Mouse (Mus musculus): ENCODE measurements at regions not wholly inside any gene's neighbourhood (a gene's known extent, or its start where the extent isn't known, plus 50 kb on each side); places are given as distances from the start of the nearest gene placed in this dataset.
"Not testable (repeated sequence)": the region's sequence is repeated elsewhere in the genome, so short reads cannot be mapped to it uniquely, and the experiment has no call there.

DNA sequence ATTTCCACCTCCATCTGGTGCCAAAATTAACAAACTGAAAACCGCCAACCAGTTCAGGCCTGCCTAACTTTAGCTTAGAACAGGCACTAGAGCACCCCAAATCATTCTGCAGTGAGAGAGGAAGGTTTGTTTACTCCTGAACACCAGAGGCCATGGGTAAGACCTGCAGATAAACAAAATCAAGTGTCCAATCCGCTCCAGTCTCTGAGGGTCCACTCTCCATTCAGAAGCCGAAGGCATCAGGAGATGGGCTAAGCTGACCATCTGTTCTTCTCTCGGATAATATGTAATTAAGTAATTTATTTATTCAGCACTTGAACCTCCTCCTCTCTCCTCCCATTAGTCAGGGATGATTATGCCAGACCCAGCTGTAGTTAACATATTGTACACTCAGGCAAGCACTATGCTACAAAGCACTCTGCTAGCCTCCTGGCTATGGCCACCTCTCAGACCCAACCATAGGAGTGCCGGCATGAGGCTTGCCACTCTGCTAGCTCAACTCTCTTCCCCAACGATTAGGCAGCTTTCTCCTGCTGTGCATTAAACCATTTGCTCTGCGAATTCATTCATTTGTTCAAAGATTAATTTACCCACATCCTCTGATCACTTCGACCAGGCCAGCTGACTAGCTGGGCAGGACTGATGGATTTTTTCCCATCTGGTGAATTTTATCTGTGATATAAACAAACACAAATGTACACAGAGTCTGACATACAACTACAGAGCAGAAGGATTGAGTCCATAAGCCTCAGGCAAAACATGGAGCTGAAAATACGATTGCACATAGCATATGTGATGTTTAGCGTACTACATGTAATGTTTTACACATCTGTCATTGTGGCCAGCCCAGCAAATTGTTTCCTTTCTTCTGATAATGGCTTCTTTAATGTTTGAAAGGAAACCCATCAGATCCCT, 184.4 kb downstream of the Mat2b start:
- DNase-seq: no peak

DNA sequence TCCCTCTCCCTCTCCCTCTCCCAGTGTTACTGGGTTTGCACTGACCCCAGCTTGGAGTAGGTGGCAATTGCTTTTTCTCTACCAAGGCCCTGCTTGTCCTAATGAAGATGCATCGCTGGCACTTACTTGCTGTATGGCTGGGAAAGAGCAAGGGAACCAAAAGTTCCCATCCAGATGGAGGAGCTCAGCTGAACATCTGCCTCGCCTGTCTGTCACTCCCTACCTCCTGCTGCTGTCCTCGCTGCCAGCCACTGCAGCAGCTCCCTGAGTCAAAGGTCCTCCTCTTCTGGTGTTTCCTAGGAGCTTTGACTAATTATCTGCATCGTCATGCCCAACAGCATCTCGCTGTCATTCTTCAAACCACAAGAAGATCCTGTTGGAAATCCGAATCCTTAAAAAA, 203.4 kb downstream of the Mat2b start:
- DNase-seq: no peak

- DNase-seq: not testable (repeated sequence)
These were observed 216.8 kb downstream of the Mat2b start for GRCm38 (mm10) chr11:40478171-40478570.

DNA sequence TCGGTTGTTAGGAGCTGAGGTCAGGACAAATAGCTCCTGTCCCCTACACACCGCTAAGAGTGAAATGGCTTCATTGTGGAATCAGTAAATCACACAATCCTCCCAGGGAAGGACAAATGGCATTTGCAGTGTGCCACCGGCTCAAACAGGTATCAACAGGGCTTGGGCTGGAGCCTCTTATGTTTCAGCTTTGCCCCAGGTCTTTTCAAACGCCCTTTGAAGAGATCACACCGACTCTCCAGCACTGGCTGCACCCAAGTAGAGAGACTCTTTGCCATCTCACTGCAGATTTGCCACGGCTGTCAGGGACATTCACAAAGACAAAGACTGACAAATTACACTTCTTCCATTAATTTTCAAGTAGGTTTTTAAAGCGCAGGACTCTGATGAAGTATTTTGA, 217.7 kb downstream of the Mat2b start:
- no peak for DNase-seq

- no peak for DNase-seq
These were observed 225.8 kb downstream of the Mat2b start for GRCm38 (mm10) chr11:40469080-40469705.

DNA sequence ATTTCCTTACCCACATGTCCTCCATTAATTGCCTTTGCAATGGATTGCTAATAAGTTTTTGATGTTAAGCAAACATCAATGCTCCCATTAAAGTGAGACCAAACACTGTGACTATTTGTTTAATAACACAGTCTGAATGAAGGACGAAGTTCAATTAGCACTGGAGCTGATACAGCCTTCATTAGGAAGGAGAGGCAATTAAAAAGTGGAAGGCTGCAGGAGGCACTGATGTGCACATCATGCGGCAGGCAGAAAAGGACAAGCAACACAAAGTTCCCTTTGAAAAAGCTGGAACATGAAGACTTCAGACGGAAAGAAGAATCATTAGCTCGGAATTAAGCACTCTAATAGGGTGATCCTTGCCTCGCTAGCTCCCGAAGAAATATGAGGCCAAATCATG, 238.4 kb downstream of the Mat2b start:
- no peak for DNase-seq

DNA sequence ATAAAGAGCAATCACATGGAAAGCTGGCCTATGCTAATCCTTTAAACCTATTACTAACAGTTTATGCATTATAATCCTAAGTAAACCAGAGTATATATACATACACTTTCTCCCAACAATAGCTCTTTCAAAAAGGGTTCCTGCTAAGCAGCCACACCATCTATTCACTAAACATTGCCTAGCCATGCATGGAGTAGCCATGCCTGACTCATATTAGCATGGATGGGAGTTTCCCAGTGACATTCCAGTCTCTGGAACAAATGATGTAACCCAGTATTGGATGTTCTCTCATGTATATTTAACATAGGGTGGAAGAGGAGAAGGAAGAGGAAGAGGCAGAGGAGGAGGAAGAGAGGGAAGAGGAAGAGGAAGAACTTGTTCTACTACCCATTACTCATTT, 240.0 kb downstream of the Mat2b start:
- DNase-seq: not testable (repeated sequence)

- no peak for DNase-seq
These were observed 248.2 kb downstream of the Mat2b start for GRCm38 (mm10) chr11:40446846-40447245.

- DNase-seq: no peak
These were observed 261.0 kb downstream of the Mat2b start for GRCm38 (mm10) chr11:40434002-40434401.

GRCm38 (mm10) chr11:40428858-40429257, 266.1 kb downstream of the Mat2b start:
- no peak for DNase-seq

GRCm38 (mm10) chr11:40424316-40424715, 270.7 kb downstream of the Mat2b start:
- no peak for DNase-seq

GRCm38 (mm10) chr11:40407571-40407970, 287.4 kb downstream of the Mat2b start:
- no peak for DNase-seq

GRCm38 (mm10) chr11:40402249-40402648, 292.8 kb downstream of the Mat2b start:
- DNase-seq: no peak

DNA sequence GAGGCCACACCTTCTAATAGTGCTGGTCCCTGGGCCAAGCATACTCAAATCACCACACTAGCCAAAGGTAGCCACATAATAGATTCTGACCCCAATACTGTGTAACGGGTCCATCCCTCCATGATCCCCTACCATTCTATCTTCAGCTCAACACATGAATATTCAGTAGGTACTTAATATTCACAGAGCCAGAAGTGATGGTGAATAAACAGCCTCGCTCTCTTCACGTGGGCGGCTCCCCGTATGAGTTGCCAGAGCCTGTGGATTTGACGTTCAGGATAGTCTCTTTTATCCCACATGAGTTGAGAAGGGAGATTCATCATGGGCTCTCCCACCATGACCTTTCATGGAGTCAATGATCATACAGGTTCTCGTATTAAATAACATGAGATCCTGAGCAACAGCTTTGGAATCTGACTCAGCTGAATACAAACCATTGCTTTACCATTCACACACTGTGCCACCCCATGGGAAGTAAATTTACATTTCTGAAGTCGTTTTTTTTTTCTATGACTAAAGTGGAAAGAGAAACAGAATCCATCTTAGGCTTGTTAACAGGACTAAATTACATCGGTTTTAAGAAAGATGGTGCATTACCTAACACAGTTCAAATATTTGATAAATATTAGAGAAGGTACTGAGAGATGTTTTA, 297.4 kb downstream of the Mat2b start:
- DNase-seq: no peak

GRCm38 (mm10) chr11:40395331-40395730, 299.7 kb downstream of the Mat2b start:
- no peak for DNase-seq

DNA sequence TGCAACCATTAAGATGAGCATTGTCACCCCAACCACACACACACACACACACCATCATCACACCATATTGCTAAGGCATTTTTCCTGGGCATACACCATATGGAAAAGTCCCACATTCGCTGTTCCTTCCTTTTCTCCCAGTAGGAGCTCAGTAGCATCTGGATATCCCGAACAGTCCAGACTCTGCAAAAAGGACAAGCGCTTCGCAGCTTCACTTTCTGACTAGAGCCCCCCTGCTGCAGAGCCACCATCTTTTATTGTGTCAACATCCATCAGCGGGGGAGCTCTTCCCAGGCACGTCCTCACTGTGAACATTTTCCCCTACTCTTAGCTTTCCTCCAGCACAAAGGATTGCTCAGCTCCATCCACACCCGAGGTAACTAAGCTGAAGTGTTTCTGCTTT, 300.1 kb downstream of the Mat2b start:
- no peak for DNase-seq

- DNase-seq: no peak
These were observed 300.7 kb downstream of the Mat2b start for GRCm38 (mm10) chr11:40394283-40394758.

DNA sequence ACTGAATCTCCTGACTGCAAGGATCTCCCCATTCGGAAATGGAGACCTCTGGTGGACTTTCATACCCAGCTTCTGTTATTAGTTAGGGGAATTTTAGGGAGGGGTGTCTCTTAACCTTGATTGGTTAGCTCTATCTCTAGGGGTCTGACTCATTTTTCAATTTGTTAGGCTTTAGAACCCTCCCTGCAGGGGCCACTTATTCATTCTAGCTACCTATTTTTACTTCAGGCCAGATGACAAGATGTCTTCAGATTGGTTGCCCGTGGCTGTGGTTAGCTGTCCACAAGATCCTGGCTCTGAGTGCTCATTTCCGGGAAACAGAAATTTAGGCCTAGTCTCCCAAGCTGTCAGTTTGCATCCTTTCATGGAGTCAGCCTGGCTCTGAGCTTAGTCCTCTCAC, 314.3 kb downstream of the Mat2b start:
- DNase-seq: no peak

DNA sequence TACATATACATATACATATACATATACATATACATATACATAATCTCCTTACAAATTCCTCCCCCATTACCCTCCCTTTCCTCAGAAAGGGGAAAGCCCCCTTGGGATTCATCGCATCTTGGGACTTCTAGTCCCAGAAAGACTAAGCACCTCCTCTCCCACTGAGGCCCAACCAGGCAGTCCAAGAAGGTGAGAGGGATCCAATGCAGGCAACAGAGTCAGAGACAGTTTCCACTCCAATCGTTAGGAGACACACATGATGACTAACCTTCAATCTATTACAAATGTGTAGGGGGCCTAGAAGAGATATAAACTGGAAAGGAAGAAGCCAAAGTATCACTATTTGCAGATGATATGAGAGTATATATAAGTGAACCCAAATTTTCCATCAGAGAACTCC, 323.3 kb downstream of the Mat2b start:
- DNase-seq: no peak

- DNase-seq: no peak
These were observed 328.4 kb downstream of the Mat2b start for GRCm38 (mm10) chr11:40366573-40366972.

- no peak for DNase-seq
These were observed 332.3 kb downstream of the Mat2b start for GRCm38 (mm10) chr11:40362530-40363185.

All from gastrocnemius, postnatal 10 days (tissue).